Mouse (Mus musculus) forebrain, embryonic 13.5 days (tissue): ENCODE results near the gene Stab2. TPM values are rescaled to one million over a fixed set of nuclear protein-coding genes. Genes with fewer than 3 reads are reported as not detected.

Source experiments
- ATAC-seq: fragments of 200-750 bp; cut with Nextera tagmentation; 2 replicates; pipeline ENCODE4 v1.8.0; 2017
- H3K27ac ChIP-seq: fragments of 300-500 bp; sonication (generic); 2 replicates; pipeline ENCODE4 v1.5.1; 2015; ENCODE audit warnings: inconsistent platforms, mild to moderate bottlenecking, moderate library complexity
- H3K27me3 ChIP-seq: fragments of 300-500 bp; sonication (generic); 2 replicates; pipeline ENCODE4 v1.6.1; 2015; ENCODE audit warnings: mild to moderate bottlenecking, inconsistent platforms
- H3K36me3 ChIP-seq: fragments of 300-500 bp; sonication (generic); 2 replicates; pipeline ENCODE4 v1.6.1; 2015; ENCODE audit warnings: mild to moderate bottlenecking, inconsistent platforms; ENCODE audit not compliant: poor library complexity, severe bottlenecking
- H3K4me1 ChIP-seq: fragments of 300-500 bp; sonication (generic); 2 replicates; pipeline ENCODE4 v1.6.1; 2015; ENCODE audit warnings: inconsistent platforms
- H3K4me2 ChIP-seq: fragments of 300-500 bp; sonication (generic); 2 replicates; pipeline ENCODE4 v1.6.1; 2015; ENCODE audit warnings: inconsistent platforms, mild to moderate bottlenecking, moderate library complexity
- H3K4me3 ChIP-seq: fragments of 300-500 bp; sonication (generic); 2 replicates; pipeline ENCODE4 v1.5.1; 2015; ENCODE audit warnings: mild to moderate bottlenecking, inconsistent platforms
- H3K9ac ChIP-seq: fragments of 300-500 bp; sonication (generic); 2 replicates; pipeline ENCODE4 v1.6.1; 2015; ENCODE audit warnings: mild to moderate bottlenecking, inconsistent platforms
- H3K9me3 ChIP-seq: fragments of 300-500 bp; sonication (generic); replicated peaks from 2 replicates; pipeline ENCODE4 v1.6.1; 2016; ENCODE audit warnings: inconsistent platforms
- WGBS: fragments of 180-500 bp; shearing (Covaris S2); methylation state at CpG from one replicate; pipeline ENCODE4 v1.1.7; 2015; 5-methylcytosine and 5-hydroxymethylcytosine counted together
- polyA plus RNA-seq: library from polyadenylated mRNA; unstranded; fragments of >200 nt; fragmentation: Nextera tagmentation; extraction: Ambion mirVana; gene quantifications from 2 replicates; pipeline ENCODE4 v1.2.1, GENCODE M21; 2015

Stab2 gene
- polyA plus RNA-seq, 1 experiment from 2014 or later = 0.09 TPM

DNA sequence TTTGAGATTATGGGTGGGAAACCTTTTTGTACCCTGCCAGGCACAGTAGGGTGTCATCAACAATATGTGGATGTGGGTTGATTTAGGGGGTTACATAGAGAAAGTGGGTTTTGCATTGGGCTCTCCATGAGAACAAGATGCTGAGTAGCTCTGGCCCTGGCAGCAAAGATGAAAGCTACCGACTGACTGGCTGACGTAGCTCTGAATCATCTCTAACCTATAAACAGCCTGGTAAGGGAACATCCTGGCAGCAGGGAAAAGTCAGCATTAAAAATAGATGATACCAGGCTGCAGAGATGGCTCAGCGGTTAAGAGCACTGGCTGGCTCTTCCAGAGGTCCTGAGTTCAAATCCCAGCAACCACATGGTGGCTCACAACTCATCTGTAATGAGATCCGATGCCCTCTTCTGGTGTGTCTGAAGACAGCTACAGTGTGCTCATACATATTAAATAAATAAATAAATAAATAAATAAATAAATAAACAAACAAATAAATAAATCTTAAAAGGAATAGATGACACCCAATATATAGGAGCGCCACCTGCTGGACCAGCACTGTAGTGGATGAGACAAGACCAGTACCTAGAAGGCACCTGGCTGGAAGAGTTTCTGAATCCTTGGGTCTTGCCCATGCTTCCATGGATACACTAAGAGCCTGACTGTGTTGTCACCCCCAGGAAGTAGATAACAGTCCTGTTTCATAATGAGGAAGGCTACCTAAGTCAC is 31.7 kb downstream of the Stab2 start:
- Histone ChIP-seq H3K9me3 (no peaks in the 10 kb centered on the region), H3K4me3 (no peak overlapping the region), H3K4me2 (no peak overlapping the region), H3K9ac (no peak overlapping the region), H3K4me1 (peaks cover 10% of the 10 kb centered on the region; the same call in 1 of the 2 replicates), H3K27ac (no peak overlapping the region), H3K36me3 (no peaks in the 10 kb centered on the region), H3K27me3 (peaks cover 7% of the 10 kb centered on the region)
- 83% methylated on average over 5 of the region's 5 CpGs for WGBS
- no peak for ATAC-seq

DNA sequence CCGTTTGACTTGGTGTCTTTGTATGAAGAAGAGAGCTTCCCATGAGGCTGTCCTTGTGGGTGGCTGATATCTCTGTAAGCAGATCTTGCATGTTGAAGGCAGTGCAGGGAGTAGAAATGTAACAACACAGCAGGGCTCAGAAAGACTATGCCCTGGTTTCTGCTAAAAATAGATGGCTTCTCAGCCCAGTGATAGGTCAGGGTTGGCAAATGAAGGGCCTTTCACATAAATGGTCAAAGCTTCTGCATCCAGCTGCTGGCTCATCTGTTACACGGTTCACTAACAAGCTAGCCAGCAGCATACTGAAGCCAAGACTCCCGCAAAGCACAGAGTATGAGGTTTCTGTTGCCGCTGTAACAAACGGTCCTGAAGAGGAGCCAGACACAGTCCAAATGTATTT is 34.5 kb downstream of the Stab2 start:
- 85% methylated on average over 5 of the region's 5 CpGs for WGBS
- H3K36me3 ChIP-seq = no peaks in the 10 kb centered on the region
- no peaks in the 10 kb centered on the region for H3K9me3 ChIP-seq
- H3K27ac ChIP-seq = no peak overlapping the region
- H3K4me3 ChIP-seq = no peak overlapping the region
- ATAC-seq = no peak
- no peak overlapping the region for H3K4me2 ChIP-seq
- H3K9ac ChIP-seq = no peak overlapping the region
- H3K27me3 ChIP-seq = peaks cover 7% of the 10 kb centered on the region
- H3K4me1 ChIP-seq = peaks cover 10% of the 10 kb centered on the region; the same call in 1 of the 2 replicates

DNA sequence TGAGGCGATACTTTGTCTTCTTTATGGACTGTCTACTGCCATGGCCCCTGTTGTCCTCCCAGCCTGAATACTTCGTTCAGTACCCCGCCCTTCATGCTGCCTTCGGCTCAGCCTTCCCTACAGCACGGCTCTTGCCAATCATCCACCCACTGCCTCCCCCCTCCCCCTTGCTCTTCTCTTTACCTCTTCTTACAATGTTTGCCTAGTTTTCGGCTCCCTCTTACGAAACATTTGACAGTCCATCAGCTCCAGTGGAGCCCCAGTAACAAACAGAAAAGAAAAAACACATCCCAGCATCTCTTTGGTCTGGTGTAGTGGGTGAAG is 35.4 kb downstream of the Stab2 start:
- ATAC-seq = peak; percentile 59
- H3K27ac ChIP-seq = no peak overlapping the region
- 20% methylated on average over 7 of the region's 7 CpGs for WGBS

DNA sequence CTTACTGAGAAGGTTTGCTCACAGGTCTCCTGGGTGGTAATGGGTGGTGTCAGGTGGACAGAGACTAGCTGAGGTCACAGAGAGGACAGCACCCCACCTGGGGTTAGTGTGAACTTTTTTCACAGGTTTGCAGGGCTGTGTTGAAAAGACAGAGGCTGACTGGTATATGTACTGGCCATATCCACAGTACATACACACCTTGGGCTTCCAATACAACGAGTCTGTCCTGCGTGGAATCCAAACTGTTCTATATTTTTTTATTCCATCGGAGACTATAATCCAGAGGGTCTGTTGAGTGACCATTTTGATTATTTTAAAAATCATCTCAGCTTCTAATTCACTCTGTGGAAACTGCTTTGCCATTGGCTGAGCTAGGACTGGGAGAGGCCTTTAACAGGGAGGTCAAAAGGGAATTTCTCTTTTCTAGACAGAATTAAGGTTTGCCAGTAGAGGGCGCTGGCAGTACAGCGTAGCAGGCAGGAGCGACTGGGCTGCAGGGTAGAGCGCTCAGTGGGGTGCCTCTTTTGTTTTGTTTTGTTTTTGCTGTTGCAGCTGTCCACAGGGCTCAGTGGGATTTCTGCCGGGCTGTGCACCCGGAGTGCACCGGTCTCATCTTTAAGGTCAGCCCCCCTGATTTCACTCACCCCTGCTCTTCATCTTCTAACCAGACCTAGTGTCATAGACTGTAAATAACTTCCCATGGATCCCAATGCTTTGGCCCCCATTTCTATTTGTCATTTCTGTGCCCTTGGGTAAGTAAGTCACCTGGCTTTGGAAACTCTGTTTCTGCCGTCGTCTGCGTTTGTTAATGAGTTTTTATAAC is 35.9 kb downstream of the Stab2 start:
- Histone ChIP-seq H3K4me3 (peak overlapping the region; percentile 23), H3K4me2 (peak overlapping the region; percentile 52), H3K27me3 (peaks cover 7% of the 10 kb centered on the region), H3K9me3 (no peaks in the 10 kb centered on the region), H3K27ac (no peak overlapping the region), H3K9ac (no peak overlapping the region), H3K4me1 (peaks cover 10% of the 10 kb centered on the region; the same call in 1 of the 2 replicates), H3K36me3 (no peaks in the 10 kb centered on the region)
- 19% methylated on average over 13 of the region's 13 CpGs for WGBS
- peak; percentile 65 for ATAC-seq

More for the DNA sequence above, 35.4 kb downstream of the Stab2 start:
- Histone ChIP-seq H3K4me3 (peak overlapping the region; percentile 23; the same call in 1 of the 2 replicates), H3K9me3 (no peaks in the 10 kb centered on the region), H3K9ac (no peak overlapping the region), H3K4me2 (peak overlapping the region; percentile 52), H3K36me3 (no peaks in the 10 kb centered on the region), H3K4me1 (peaks cover 10% of the 10 kb centered on the region; the same call in 1 of the 2 replicates), H3K27me3 (peaks cover 7% of the 10 kb centered on the region)

DNA sequence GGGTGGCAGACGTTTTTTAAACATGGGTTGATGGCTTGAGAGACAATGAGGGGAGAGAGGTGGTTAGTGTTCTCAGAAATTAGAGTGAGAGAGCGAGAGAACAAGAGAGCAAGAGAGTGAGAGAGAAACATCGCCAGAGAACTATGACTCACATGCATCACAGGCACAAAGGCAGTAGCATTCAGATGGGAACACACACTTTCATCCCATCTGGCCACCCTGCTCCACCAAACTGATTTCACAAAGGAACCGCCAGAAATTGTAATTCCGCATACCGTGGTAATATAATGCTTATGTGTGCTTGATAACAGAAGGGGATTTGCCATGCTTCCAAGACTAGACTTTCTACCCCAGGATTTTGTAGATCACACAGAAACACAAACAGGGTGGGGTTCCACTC is 38.5 kb downstream of the Stab2 start:
- 75% methylated on average over 6 of the region's 6 CpGs for WGBS
- Histone ChIP-seq H3K4me1 (peaks cover 10% of the 10 kb centered on the region; the same call in 1 of the 2 replicates), H3K27me3 (peaks cover 7% of the 10 kb centered on the region), H3K9ac (no peak overlapping the region), H3K9me3 (no peaks in the 10 kb centered on the region), H3K36me3 (no peaks in the 10 kb centered on the region), H3K4me3 (no peak overlapping the region), H3K4me2 (no peak overlapping the region), H3K27ac (no peak overlapping the region)
- ATAC-seq = no peak

DNA sequence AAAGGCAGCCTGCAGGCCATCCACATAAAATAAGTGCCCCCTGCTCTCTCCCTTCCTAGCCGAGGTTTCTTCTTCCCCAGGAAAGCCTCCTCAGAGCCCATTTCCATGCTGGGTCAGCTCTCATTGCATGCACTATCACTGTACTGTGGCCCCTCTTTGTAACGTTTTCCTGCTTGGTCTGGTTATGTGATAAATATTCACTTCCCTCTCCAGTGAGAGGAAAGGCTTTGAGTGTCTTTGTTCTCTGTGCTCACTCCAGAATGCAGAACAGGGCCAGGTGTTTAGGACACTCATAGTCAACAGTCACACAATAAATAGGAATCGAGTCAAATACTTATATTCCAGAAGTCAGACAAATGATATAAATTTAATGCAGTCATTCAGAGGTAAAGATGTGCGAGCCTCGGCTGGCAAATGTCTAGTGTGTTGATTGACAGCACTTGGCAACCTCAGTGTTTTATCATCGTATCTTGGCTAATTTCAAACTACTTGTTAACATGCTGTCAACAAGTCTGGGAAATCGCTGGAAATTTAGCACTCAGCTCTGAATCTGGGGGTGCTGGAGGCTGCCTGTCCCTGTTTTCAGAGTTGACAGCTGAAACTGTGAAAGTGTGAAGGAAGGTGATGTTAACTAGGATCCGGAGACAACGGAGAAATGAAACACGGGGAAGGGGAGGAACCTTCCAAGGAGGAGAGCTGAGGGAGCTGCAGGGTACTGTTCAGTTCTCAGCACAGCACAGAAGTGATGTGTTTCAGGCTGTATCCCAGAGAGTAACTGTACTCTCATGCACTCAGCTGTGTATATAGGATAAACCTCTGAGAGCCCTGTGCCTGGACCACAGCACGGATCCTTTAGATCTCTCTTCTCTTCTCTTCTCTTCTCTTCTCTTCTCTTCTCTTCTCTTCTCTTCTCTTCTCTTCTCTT is 46.0 kb downstream of the Stab2 start:
- Histone ChIP-seq H3K4me3 (no peak overlapping the region), H3K36me3 (no peaks in the 10 kb centered on the region), H3K27ac (peak overlapping the region; percentile 62), H3K4me1 (0 out of 2 replicates have a peak, but pooled peaks cover 7% of the 10 kb centered on the region), H3K4me2 (no peak overlapping the region), H3K9ac (no peak overlapping the region), H3K27me3 (no peaks in the 10 kb centered on the region), H3K9me3 (no peaks in the 10 kb centered on the region)
- WGBS = 51% methylated on average over 11 of the region's 11 CpGs
- peak; percentile 90 for ATAC-seq

DNA sequence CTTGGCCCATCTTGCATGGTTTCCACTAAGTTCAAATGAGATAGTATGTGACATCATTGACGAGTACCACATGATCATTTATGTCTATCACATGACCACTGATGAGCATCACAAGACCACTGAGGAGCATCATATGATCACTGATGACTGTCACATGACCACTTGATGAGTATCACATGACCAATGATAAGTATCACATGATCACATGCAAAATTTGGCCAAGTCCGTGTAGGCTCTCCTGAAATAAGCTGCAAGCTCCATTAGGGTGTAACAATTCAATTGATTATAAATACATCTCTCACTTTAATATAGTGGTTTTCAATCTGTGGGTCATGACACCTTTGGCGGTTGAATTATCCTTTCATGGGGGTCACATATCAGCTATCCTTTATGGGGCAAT is 52.5 kb downstream of the Stab2 start:
- no peak for ATAC-seq
- Histone ChIP-seq H3K9me3 (no peaks in the 10 kb centered on the region), H3K27ac (no peak overlapping the region), H3K4me3 (no peak overlapping the region), H3K27me3 (no peaks in the 10 kb centered on the region), H3K4me2 (no peak overlapping the region), H3K4me1 (no peaks in the 10 kb centered on the region), H3K9ac (no peak overlapping the region), H3K36me3 (no peaks in the 10 kb centered on the region)
- 96% methylated on average over 3 of the region's 3 CpGs for WGBS

DNA sequence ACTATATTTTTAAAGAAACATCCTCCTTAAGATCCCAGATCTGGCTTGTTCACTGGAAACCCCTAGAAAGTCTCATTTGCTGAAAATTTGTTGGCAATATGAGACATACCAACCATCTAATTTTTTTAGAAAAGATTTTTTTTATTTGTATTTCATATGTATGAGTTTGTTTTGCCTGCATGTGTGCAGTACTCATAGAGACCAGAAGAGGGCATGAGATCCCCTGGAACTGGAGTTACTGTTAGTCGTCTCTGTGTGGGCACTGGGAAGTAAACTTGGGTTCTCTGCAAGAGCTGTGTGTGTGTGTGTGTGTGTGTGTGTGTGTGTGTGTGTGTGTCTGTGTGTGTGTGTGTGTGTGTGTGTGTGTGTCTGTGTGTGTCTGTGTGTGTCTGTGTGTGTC is 55.1 kb downstream of the Stab2 start:
- ATAC-seq = no peak
- Histone ChIP-seq H3K27me3 (no peaks in the 10 kb centered on the region), H3K9ac (no peak overlapping the region), H3K36me3 (no peaks in the 10 kb centered on the region), H3K27ac (no peak overlapping the region), H3K4me3 (no peak overlapping the region), H3K4me2 (no peak overlapping the region), H3K4me1 (no peaks in the 10 kb centered on the region), H3K9me3 (no peaks in the 10 kb centered on the region)
- 64% methylated on average over 1 of the region's 1 CpGs for WGBS

DNA sequence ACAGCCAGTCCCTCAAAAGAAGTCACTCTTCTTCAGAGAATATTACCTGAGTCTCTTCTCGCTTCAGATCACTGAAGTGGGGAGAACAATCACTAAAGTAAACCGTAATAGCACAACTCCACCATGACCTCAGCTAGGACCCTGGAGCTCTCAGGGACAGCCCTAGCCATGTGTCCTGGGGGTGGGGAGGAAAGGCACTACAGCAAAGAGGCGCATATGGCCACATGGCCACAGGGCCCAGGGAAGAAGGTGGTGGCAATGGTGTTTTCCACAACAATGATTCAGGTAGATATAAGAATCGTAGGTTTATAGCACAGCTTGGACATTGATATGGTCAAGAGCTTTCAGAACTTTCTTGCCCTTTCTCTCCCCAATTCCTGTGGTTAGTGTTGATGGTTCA is 57.0 kb downstream of the Stab2 start:
- H3K4me2 ChIP-seq = no peak overlapping the region
- 91% methylated on average over 4 of the region's 4 CpGs for WGBS
- no peaks in the 10 kb centered on the region for H3K4me1 ChIP-seq
- H3K4me3 ChIP-seq = no peak overlapping the region
- no peak overlapping the region for H3K9ac ChIP-seq
- H3K36me3 ChIP-seq = no peaks in the 10 kb centered on the region
- H3K9me3 ChIP-seq = no peaks in the 10 kb centered on the region
- H3K27me3 ChIP-seq = no peaks in the 10 kb centered on the region
- no peak for ATAC-seq
- H3K27ac ChIP-seq = no peak overlapping the region

DNA sequence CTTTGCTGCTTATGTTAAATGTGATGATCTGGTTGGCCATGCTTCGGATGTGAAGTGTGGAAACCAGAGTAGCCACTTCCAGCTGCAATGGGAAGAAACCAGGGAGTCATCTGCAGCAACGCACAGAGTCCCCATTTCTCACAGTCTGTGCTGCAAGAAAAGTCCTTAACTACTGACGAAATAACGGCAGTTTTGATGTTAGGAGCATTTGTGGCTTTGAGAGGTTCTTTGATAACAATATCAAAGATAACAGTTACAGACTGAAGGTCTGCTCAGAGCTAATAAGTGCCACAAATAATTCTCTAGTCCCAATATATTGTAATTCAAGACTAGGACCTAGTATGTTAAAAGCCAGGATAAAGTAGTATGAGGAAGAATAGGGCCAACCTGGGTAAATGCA is 57.9 kb downstream of the Stab2 start:
- H3K27me3 ChIP-seq = no peaks in the 10 kb centered on the region
- no peak overlapping the region for H3K4me3 ChIP-seq
- no peak overlapping the region for H3K27ac ChIP-seq
- no peaks in the 10 kb centered on the region for H3K4me1 ChIP-seq
- no peak overlapping the region for H3K9ac ChIP-seq
- H3K9me3 ChIP-seq = no peaks in the 10 kb centered on the region
- no peak overlapping the region for H3K4me2 ChIP-seq
- ATAC-seq = no peak
- H3K36me3 ChIP-seq = no peaks in the 10 kb centered on the region
- 89% methylated on average over 4 of the region's 4 CpGs for WGBS

DNA sequence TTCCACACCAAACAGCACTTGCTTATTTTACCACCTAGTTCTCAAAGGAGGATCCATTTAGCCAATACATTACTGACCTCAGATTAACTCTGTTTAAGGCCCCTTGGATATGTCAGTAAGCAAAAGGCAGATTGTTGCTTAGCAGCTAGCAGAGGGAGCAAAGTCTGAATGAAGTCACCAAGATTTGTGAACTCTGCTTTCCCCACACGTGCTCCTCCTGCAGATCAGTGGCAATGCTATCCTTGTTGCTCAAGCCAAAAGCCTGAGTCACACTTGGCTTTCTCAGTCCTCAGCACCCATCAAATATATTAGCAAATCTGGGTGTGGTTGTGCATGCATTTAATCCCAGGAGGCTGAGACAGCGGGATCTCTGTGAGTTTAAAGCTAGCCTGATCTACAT is 60.3 kb downstream of the Stab2 start:
- Histone ChIP-seq H3K36me3 (no peaks in the 10 kb centered on the region), H3K27ac (no peak overlapping the region), H3K4me2 (no peak overlapping the region), H3K4me1 (no peaks in the 10 kb centered on the region), H3K27me3 (no peaks in the 10 kb centered on the region), H3K9me3 (no peaks in the 10 kb centered on the region), H3K4me3 (no peak overlapping the region), H3K9ac (no peak overlapping the region)
- ATAC-seq = no peak
- WGBS = 74% methylated on average over 2 of the region's 2 CpGs

DNA sequence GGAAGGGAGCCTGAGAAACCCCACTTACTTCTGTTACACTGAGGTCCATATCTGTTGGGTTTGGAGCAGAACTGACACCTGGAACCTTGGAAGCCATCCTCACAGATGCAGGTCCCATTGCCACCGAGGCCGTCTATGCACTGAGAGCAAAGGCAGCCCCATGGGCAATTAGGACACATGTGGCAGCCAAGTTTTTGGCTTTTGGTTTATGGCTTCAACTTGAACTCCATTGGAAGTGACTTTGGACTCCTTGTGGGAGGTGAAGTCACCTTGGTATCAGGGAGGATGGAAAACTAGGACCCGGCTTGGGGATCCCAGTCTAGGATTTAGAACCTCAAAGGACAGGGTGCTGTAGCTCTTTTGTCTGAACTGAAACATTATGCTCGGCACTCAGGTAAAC is 67.2 kb downstream of the Stab2 start:
- H3K27me3 ChIP-seq = no peaks in the 10 kb centered on the region
- H3K9ac ChIP-seq = no peak overlapping the region
- WGBS = 97% methylated on average over 4 of the region's 4 CpGs
- H3K27ac ChIP-seq = no peak overlapping the region
- no peaks in the 10 kb centered on the region for H3K4me1 ChIP-seq
- H3K36me3 ChIP-seq = no peaks in the 10 kb centered on the region
- no peak overlapping the region for H3K4me3 ChIP-seq
- H3K9me3 ChIP-seq = no peaks in the 10 kb centered on the region
- no peak overlapping the region for H3K4me2 ChIP-seq
- no peak for ATAC-seq
